Mouse (Mus musculus) midbrain, embryonic 16.5 days (tissue): ENCODE measurements around the gene Gm21394. TPM values are rescaled to one million over a fixed set of nuclear protein-coding genes. Genes with fewer than 3 reads are reported as not detected.
"Not testable (repeated sequence)": the region's sequence is repeated elsewhere in the genome, so short reads cannot be mapped to it uniquely, and the experiment has no call there.

Source experiments
- ATAC-seq: fragments of 200-750 bp; cut with Nextera tagmentation; 2 replicates; pipeline ENCODE4 v1.8.0; 2017; ENCODE audit warnings: moderate TSS enrichment
- H3K27ac ChIP-seq: fragments of 300-500 bp; sonication (generic); 2 replicates; pipeline ENCODE4 v1.5.1; 2014; ENCODE audit warnings: mild to moderate bottlenecking, low read length, mixed read lengths
- H3K27me3 ChIP-seq: fragments of 300-500 bp; sonication (generic); 2 replicates; pipeline ENCODE4 v1.6.1; 2014; ENCODE audit warnings: low read depth, low read length, mixed read lengths; ENCODE audit not compliant: control insufficient read depth, insufficient read depth
- H3K36me3 ChIP-seq: fragments of 300-500 bp; sonication (generic); 2 replicates; pipeline ENCODE4 v1.6.1; 2014; ENCODE audit warnings: mild to moderate bottlenecking, low read length, moderate library complexity, mixed read lengths; ENCODE audit not compliant: control insufficient read depth, insufficient read depth
- H3K4me1 ChIP-seq: fragments of 300-500 bp; sonication (generic); 2 replicates; pipeline ENCODE4 v1.6.1; 2014; ENCODE audit warnings: mild to moderate bottlenecking, low read length, mixed read lengths; ENCODE audit not compliant: control insufficient read depth, insufficient read depth
- H3K4me2 ChIP-seq: fragments of 300-500 bp; sonication (generic); 2 replicates; pipeline ENCODE4 v1.6.1; 2014; ENCODE audit warnings: mild to moderate bottlenecking, low read length, mixed read lengths
- H3K4me3 ChIP-seq: fragments of 300-500 bp; sonication (generic); 2 replicates; pipeline ENCODE4 v1.5.1; 2014; ENCODE audit warnings: low read depth, mild to moderate bottlenecking, low read length, moderate library complexity, mixed read lengths
- H3K9ac ChIP-seq: fragments of 300-500 bp; sonication (generic); 2 replicates; pipeline ENCODE4 v1.6.1; 2014; ENCODE audit warnings: low read depth, low read length, mixed read lengths
- H3K9me3 ChIP-seq: fragments of 300-500 bp; sonication (generic); replicated peaks from 2 replicates; pipeline ENCODE4 v1.6.1; 2014; ENCODE audit warnings: mild to moderate bottlenecking, low read length, mixed read lengths; ENCODE audit not compliant: control insufficient read depth, poor library complexity, severe bottlenecking
- WGBS: fragments of 180-500 bp; shearing (Covaris S2); extraction: QIAGEN DNeasy Blood & Tissue Kit; methylation state at CpG from one replicate; pipeline ENCODE4 v1.1.7; 2014; 5-methylcytosine and 5-hydroxymethylcytosine counted together
- polyA plus RNA-seq: library from polyadenylated mRNA; unstranded; fragments of >200 nt; fragmentation: Nextera tagmentation; extraction: Ambion mirVana; gene quantifications from 2 replicates; pipeline ENCODE4 v1.2.1, GENCODE M21; 2015

The Gm21394 gene
- polyA plus RNA-seq = not detected in 2 replicates

GRCm38 (mm10) chrY:84564807-84565206 is at the start of gene Gm21394:
TSS of gene Gm21394 (minus strand) at chrY:84564907.
- ATAC-seq, H3K4me2 ChIP-seq, H3K4me3 ChIP-seq, H3K36me3 ChIP-seq, H3K9ac ChIP-seq, H3K4me1 ChIP-seq, H3K27me3 ChIP-seq, H3K9me3 ChIP-seq, H3K27ac ChIP-seq: not testable (repeated sequence)
- no CpG with 5 or more reads among the region's 4 CpGs for WGBS

Other genes with a start within 250 kb of the Gm21394 start
- not detected in 2 replicates for gene Gm21409, start 181.8 kb upstream of the Gm21394 start, polyA plus RNA-seq